Mouse (Mus musculus): ENCODE results near the gene Gemin8. TPM values are rescaled to one million over a fixed set of nuclear protein-coding genes. Genes with fewer than 3 reads are reported as not detected.

Gemin8 gene
- polyA plus RNA-seq (2015; fragmentation: Nextera tagmentation; extraction: Ambion mirVana): 7.5 and 9.7 TPM in 2 replicates

GRCm38 (mm10) chrX:166169892-166170799, at the start of gene Gemin8:
Gene Gemin8, plus strand, starts transcription at chrX:166170454.
- 25% methylated on average over 31 of the region's 31 CpGs for WGBS
- peak within 1 kb of the TSS; percentile 45 for H3K4me3 ChIP-seq
- peaks cover 18% of the 10 kb centered on the region for H3K4me1 ChIP-seq (replicated peaks)

GRCm38 (mm10) chrX:166147158-166147846, 23.0 kb upstream of the Gemin8 start:
- H3K4me3 ChIP-seq: no peak overlapping the region

More at GRCm38 (mm10) chrX:166169892-166170799, at the start of gene Gemin8:
- Histone ChIP-seq H3K27me3 (no peaks in the 10 kb centered on the region), H3K27ac (peak within 1 kb of the TSS; percentile 82), H3K36me3 (no peaks in the 10 kb centered on the region), H3K4me2 (peak within 1 kb of the TSS; percentile 52), H3K9me3 (no peaks in the 10 kb centered on the region), H3K9ac (peak within 1 kb of the TSS; percentile 68)
- ATAC-seq (ENCODE audit: low FRiP score): peak; percentile 97

GRCm38 (mm10) chrX:166162773-166163172, 7.5 kb upstream of the Gemin8 start:
- Histone ChIP-seq H3K9ac (no peak overlapping the region), H3K9me3 (no peaks in the 10 kb centered on the region), H3K4me1 (replicated peaks) (no peaks in the 10 kb centered on the region), H3K27ac (no peak overlapping the region), H3K36me3 (no peaks in the 10 kb centered on the region), H3K27me3 (no peaks in the 10 kb centered on the region), H3K4me2 (no peak overlapping the region), H3K4me3 (no peak overlapping the region)
- 66% methylated on average over 4 of the region's 4 CpGs for WGBS
- ATAC-seq (ENCODE audit: low FRiP score): no peak

More at GRCm38 (mm10) chrX:166147158-166147846, 23.0 kb upstream of the Gemin8 start:
- Histone ChIP-seq H3K9ac (no peak overlapping the region), H3K27me3 (no peaks in the 10 kb centered on the region), H3K9me3 (no peaks in the 10 kb centered on the region), H3K4me1 (replicated peaks) (no peaks in the 10 kb centered on the region), H3K4me2 (0 out of 2 replicates have a peak overlapping the region, but pooled peaks have one; percentile 13), H3K36me3 (no peaks in the 10 kb centered on the region), H3K27ac (peak overlapping the region; percentile 12; the same call in 1 of the 2 replicates)
- peak; percentile 87 for ATAC-seq (ENCODE audit: low FRiP score)
- WGBS: 43% methylated on average over 15 of the region's 15 CpGs

GRCm38 (mm10) chrX:166167307-166167706, 2.9 kb upstream of the Gemin8 start:
- Histone ChIP-seq H3K9me3 (no peaks in the 10 kb centered on the region), H3K9ac (no peak overlapping the region), H3K4me1 (replicated peaks) (peaks cover 5% of the 10 kb centered on the region; the same call in 1 of the 2 replicates), H3K36me3 (no peaks in the 10 kb centered on the region), H3K27me3 (no peaks in the 10 kb centered on the region), H3K27ac (no peak overlapping the region), H3K4me2 (no peak overlapping the region), H3K4me3 (no peak overlapping the region)
- ATAC-seq (ENCODE audit: low FRiP score): no peak
- WGBS: 9% methylated on average over 4 of the region's 4 CpGs

- Histone ChIP-seq H3K9me3 (no peaks in the 10 kb centered on the region), H3K4me2 (no peak overlapping the region), H3K27me3 (no peaks in the 10 kb centered on the region), H3K27ac (no peak overlapping the region), H3K36me3 (no peaks in the 10 kb centered on the region), H3K4me3 (no peak overlapping the region), H3K9ac (no peak overlapping the region), H3K4me1 (replicated peaks) (peaks cover 11% of the 10 kb centered on the region)
- WGBS: 56% methylated on average over 3 of the region's 3 CpGs
- no peak for ATAC-seq (ENCODE audit: low FRiP score)
These were observed 2.3 kb upstream of the Gemin8 start for GRCm38 (mm10) chrX:166167923-166168322.

- H3K4me2 ChIP-seq: peak overlapping the region; percentile 52
- peak overlapping the region; percentile 68 for H3K9ac ChIP-seq
- peaks cover 18% of the 10 kb centered on the region for H3K4me1 ChIP-seq (replicated peaks)
- H3K4me3 ChIP-seq: peak overlapping the region; percentile 45
- H3K36me3 ChIP-seq: no peaks in the 10 kb centered on the region
- no peak for ATAC-seq (ENCODE audit: low FRiP score)
- 25% methylated on average over 9 of the region's 9 CpGs for WGBS
- no peaks in the 10 kb centered on the region for H3K9me3 ChIP-seq
- peak overlapping the region; percentile 82 for H3K27ac ChIP-seq
- H3K27me3 ChIP-seq: no peaks in the 10 kb centered on the region
These were observed 815 bp downstream of the Gemin8 start for GRCm38 (mm10) chrX:166170800-166171738.

- peak overlapping the region; percentile 52 for H3K4me2 ChIP-seq
- ATAC-seq (ENCODE audit: low FRiP score): no peak
- WGBS: 60% methylated on average over 4 of the region's 4 CpGs
These were observed 1.8 kb downstream of the Gemin8 start for GRCm38 (mm10) chrX:166172041-166172440.

GRCm38 (mm10) chrX:166172661-166173060, 2.4 kb downstream of the Gemin8 start:
- H3K9ac ChIP-seq: no peak overlapping the region
- 44% methylated on average over 3 of the region's 3 CpGs for WGBS
- no peak overlapping the region for H3K4me3 ChIP-seq
- H3K27ac ChIP-seq: peak overlapping the region; percentile 44
- H3K27me3 ChIP-seq: no peaks in the 10 kb centered on the region
- no peak for ATAC-seq (ENCODE audit: low FRiP score)
- H3K9me3 ChIP-seq: no peaks in the 10 kb centered on the region
- H3K36me3 ChIP-seq: no peaks in the 10 kb centered on the region
- peaks cover 18% of the 10 kb centered on the region for H3K4me1 ChIP-seq (replicated peaks)
- peak overlapping the region; percentile 52 for H3K4me2 ChIP-seq

More at GRCm38 (mm10) chrX:166172041-166172440, 1.8 kb downstream of the Gemin8 start:
- Histone ChIP-seq H3K4me1 (replicated peaks) (peaks cover 18% of the 10 kb centered on the region), H3K27me3 (no peaks in the 10 kb centered on the region), H3K9ac (no peak overlapping the region), H3K4me3 (no peak overlapping the region), H3K27ac (no peak overlapping the region), H3K9me3 (no peaks in the 10 kb centered on the region), H3K36me3 (no peaks in the 10 kb centered on the region)

GRCm38 (mm10) chrX:166173796-166174195, 3.5 kb downstream of the Gemin8 start:
- Histone ChIP-seq H3K9ac (no peak overlapping the region), H3K27ac (peak overlapping the region; percentile 74), H3K4me1 (replicated peaks) (peaks cover 18% of the 10 kb centered on the region), H3K4me3 (no peak overlapping the region), H3K27me3 (no peaks in the 10 kb centered on the region), H3K36me3 (no peaks in the 10 kb centered on the region), H3K9me3 (no peaks in the 10 kb centered on the region), H3K4me2 (no peak overlapping the region)
- 23% methylated on average over 7 of the region's 7 CpGs for WGBS
- ATAC-seq (ENCODE audit: low FRiP score): 0 out of 2 replicates have a peak, but pooled peaks have one; percentile 9

GRCm38 (mm10) chrX:166177929-166178328, 7.7 kb downstream of the Gemin8 start:
- H3K4me2 ChIP-seq: no peak overlapping the region
- H3K9ac ChIP-seq: no peak overlapping the region
- no peak overlapping the region for H3K4me3 ChIP-seq
- H3K9me3 ChIP-seq: no peaks in the 10 kb centered on the region
- peaks cover 7% of the 10 kb centered on the region for H3K4me1 ChIP-seq (replicated peaks)
- WGBS: 97% methylated on average over 7 of the region's 7 CpGs
- no peaks in the 10 kb centered on the region for H3K27me3 ChIP-seq
- no peak for ATAC-seq (ENCODE audit: low FRiP score)
- H3K27ac ChIP-seq: no peak overlapping the region
- H3K36me3 ChIP-seq: no peaks in the 10 kb centered on the region

- H3K4me1 ChIP-seq (replicated peaks): no peaks in the 10 kb centered on the region
- no peak for ATAC-seq (ENCODE audit: low FRiP score)
- 87% methylated on average over 3 of the region's 3 CpGs for WGBS
- no peak overlapping the region for H3K4me2 ChIP-seq
- no peaks in the 10 kb centered on the region for H3K9me3 ChIP-seq
- H3K4me3 ChIP-seq: no peak overlapping the region
- H3K27me3 ChIP-seq: no peaks in the 10 kb centered on the region
- H3K36me3 ChIP-seq: no peaks in the 10 kb centered on the region
- H3K27ac ChIP-seq: no peak overlapping the region
- no peak overlapping the region for H3K9ac ChIP-seq
These were observed 12.8 kb downstream of the Gemin8 start for GRCm38 (mm10) chrX:166183094-166183493.
